Mouse (Mus musculus): ENCODE measurements at regions not wholly inside any gene's neighbourhood (a gene's known extent, or its start where the extent isn't known, plus 50 kb on each side); places are given as distances from the start of the nearest gene placed in this dataset.

GRCm38 (mm10) chr13:102629176-102629575 lies 64.2 kb upstream of the Cd180 start:
- no peak for DNase-seq (ENCODE audit: low spot score)

GRCm38 (mm10) chr13:102634236-102634957 lies 59.0 kb upstream of the Cd180 start:
- DNase-seq (ENCODE audit: low spot score): no peak

- DNase-seq (ENCODE audit: low spot score): no peak
Measured at GRCm38 (mm10) chr13:102636032-102636431, 57.3 kb upstream of the Cd180 start.

GRCm38 (mm10) chr13:102637059-102637458 lies 56.3 kb upstream of the Cd180 start:
- no peak for DNase-seq (ENCODE audit: low spot score)

GRCm38 (mm10) chr13:102639651-102640050 lies 53.7 kb upstream of the Cd180 start:
- no peak for DNase-seq (ENCODE audit: low spot score)

GRCm38 (mm10) chr13:102640171-102640570 lies 53.2 kb upstream of the Cd180 start:
- DNase-seq (ENCODE audit: low spot score): no peak
